Mouse (Mus musculus) gastrocnemius, adult 2 months (tissue): ENCODE measurements around the gene Spag17. TPM values are rescaled to one million over a fixed set of nuclear protein-coding genes. Genes with fewer than 3 reads are reported as not detected.

Experiments used
- DNase-seq: peaks from one replicate; pipeline ENCODE4 v3.0.0; 2022
- H3K27ac ChIP-seq: fragments of 200-600 bp; 2 replicates; pipeline ENCODE4 v1.8.1; 2022; ENCODE audit warnings: mild to moderate bottlenecking
- H3K4me3 ChIP-seq: fragments of 200-600 bp; 2 replicates; pipeline ENCODE4 v1.8.1; 2022; ENCODE audit warnings: mild to moderate bottlenecking, moderate library complexity
- CTCF ChIP-seq: fragments of 200-600 bp; IDR thresholded peaks from 2 replicates; pipeline ENCODE4 v1.8.1; 2022; ENCODE audit warnings: antibody characterized with exemption, mild to moderate bottlenecking, moderate library complexity
- intact Hi-C: fragments of 180-260 bp; cut with DNase I; formaldehyde crosslinking; loops from one replicate; pipeline ENCODE4 v1.15.1; 2025
- total RNA-seq, 2 experiments: library from RNA; stranded (reverse); gene quantifications; 2 replicates each; pipeline ENCODE4 v1.2.3; 2021

Spag17 gene
- total RNA-seq, 2 experiments from 2014 or later, result not detected

- peak; percentile 25; the same call in 1 of the 2 replicates for TF ChIP-seq CTCF
- intact Hi-C loops, result no loop called here
Measured at GRCm38 (mm10) chr3:99922944-99923343, 37.7 kb downstream of the Spag17 start.

GRCm38 (mm10) chr3:99930920-99931620 lies 45.9 kb downstream of the Spag17 start:
- Histone ChIP-seq H3K4me3 (no peak overlapping the region), H3K27ac (peak overlapping the region; percentile 21; the same call in 1 of the 2 replicates)
- intact Hi-C loops, result loop anchor here (5.0 to 10.0 kb wide), 4 partner anchors 109 to 1016 kb away; no protein-coding TSS in a partner anchor
- no peak for TF ChIP-seq CTCF
- DNase-seq, result peak; percentile 55

More at GRCm38 (mm10) chr3:99922944-99923343, 37.7 kb downstream of the Spag17 start:
- no peak for DNase-seq
- Histone ChIP-seq H3K4me3 (no peak overlapping the region), H3K27ac (no peak overlapping the region)

- TF ChIP-seq CTCF, result peak; percentile 72
- peak; percentile 61 for DNase-seq
- Histone ChIP-seq H3K27ac (no peak overlapping the region), H3K4me3 (no peak overlapping the region)
- intact Hi-C loops, result loop anchor here (1.0 to 10.0 kb wide), 4 partner anchors 191 to 1021 kb away; no protein-coding TSS in a partner anchor
Measured at GRCm38 (mm10) chr3:99936159-99936558, 51.0 kb downstream of the Spag17 start.

GRCm38 (mm10) chr3:99938611-99939286 lies 53.5 kb downstream of the Spag17 start:
- DNase-seq, result peak; percentile 40
- H3K4me3 ChIP-seq, result no peak overlapping the region
- peak; percentile 68 for TF ChIP-seq CTCF
- no peak overlapping the region for H3K27ac ChIP-seq
- intact Hi-C loops, result loop anchor here (10.0 kb wide), 3 partner anchors 194 to 1024 kb away; no protein-coding TSS in a partner anchor

- DNase-seq, result no peak
- intact Hi-C loops, result no loop called here
- Histone ChIP-seq H3K27ac (no peak overlapping the region), H3K4me3 (no peak overlapping the region)
- TF ChIP-seq CTCF, result no peak
Measured at GRCm38 (mm10) chr3:99945171-99945570, 60.0 kb downstream of the Spag17 start.

GRCm38 (mm10) chr3:99954039-99954602 lies 68.9 kb downstream of the Spag17 start:
- Histone ChIP-seq H3K4me3 (no peak overlapping the region), H3K27ac (no peak overlapping the region)
- intact Hi-C loops, result no loop called here
- DNase-seq, result no peak
- TF ChIP-seq CTCF, result no peak

GRCm38 (mm10) chr3:99956517-99956916 lies 71.3 kb downstream of the Spag17 start:
- TF ChIP-seq CTCF, result no peak
- intact Hi-C loops, result no loop called here
- Histone ChIP-seq H3K27ac (no peak overlapping the region), H3K4me3 (no peak overlapping the region)
- no peak for DNase-seq

GRCm38 (mm10) chr3:99959805-99960485 lies 74.7 kb downstream of the Spag17 start:
- no peak for TF ChIP-seq CTCF
- Histone ChIP-seq H3K27ac (no peak overlapping the region), H3K4me3 (no peak overlapping the region)
- intact Hi-C loops, result no loop called here
- no peak for DNase-seq

GRCm38 (mm10) chr3:99964345-99964744 lies 79.1 kb downstream of the Spag17 start:
- TF ChIP-seq CTCF, result no peak
- DNase-seq, result no peak
- no peak overlapping the region for H3K4me3 ChIP-seq
- intact Hi-C loops, result no loop called here
- no peak overlapping the region for H3K27ac ChIP-seq

- DNase-seq, result no peak
- intact Hi-C loops, result no loop called here
- H3K27ac ChIP-seq, result no peak overlapping the region
- no peak overlapping the region for H3K4me3 ChIP-seq
- no peak for TF ChIP-seq CTCF
Measured at GRCm38 (mm10) chr3:99965863-99966262, 80.7 kb downstream of the Spag17 start.

- TF ChIP-seq CTCF, result no peak
Measured at GRCm38 (mm10) chr3:99966285-99966684, 81.1 kb downstream of the Spag17 start.

GRCm38 (mm10) chr3:99970766-99971165 lies 85.6 kb downstream of the Spag17 start:
- intact Hi-C loops, result no loop called here
- no peak overlapping the region for H3K27ac ChIP-seq
- no peak overlapping the region for H3K4me3 ChIP-seq
- no peak for TF ChIP-seq CTCF
- DNase-seq, result no peak

More at GRCm38 (mm10) chr3:99966285-99966684, 81.1 kb downstream of the Spag17 start:
- DNase-seq, result no peak
- no peak overlapping the region for H3K4me3 ChIP-seq
- H3K27ac ChIP-seq, result no peak overlapping the region
- intact Hi-C loops, result no loop called here
